Mouse (Mus musculus) myocyte (in vitro differentiated cells): ENCODE results near the gene Rnf34. TPM values are rescaled to one million over a fixed set of nuclear protein-coding genes. Genes with fewer than 3 reads are reported as not detected.
A peak's percentile ranks its signal among the peaks of the same experiment; 100 is the strongest.

Experiments used
- H3K27me3 ChIP-seq: one replicate; pipeline ENCODE4 v1.6.1; 2011; ENCODE audit not compliant: control insufficient read depth, insufficient read depth, insufficient read length
- H3K36me3 ChIP-seq: one replicate; pipeline ENCODE4 v1.6.1; 2011; ENCODE audit not compliant: control insufficient read depth, insufficient read depth
- H3K4me2 ChIP-seq: one replicate; pipeline ENCODE4 v1.6.1; 2011; ENCODE audit warnings: low read depth, control low read depth
- H3K4me3 ChIP-seq: one replicate; pipeline ENCODE4 v1.5.1; 2011; ENCODE audit warnings: mild to moderate bottlenecking, control low read depth, moderate library complexity
- H3K79me2 ChIP-seq: one replicate; pipeline ENCODE4 v1.6.1; 2011; ENCODE audit not compliant: control insufficient read depth, insufficient read depth
- H3ac ChIP-seq: one replicate; pipeline ENCODE4 v1.6.1; 2011; ENCODE audit not compliant: control insufficient read depth, insufficient read length
- CEBPB ChIP-seq: IDR thresholded peaks from 2 replicates; pipeline ENCODE4 v1.6.1; 2011; ENCODE audit warnings: mild to moderate bottlenecking, moderate library complexity; ENCODE audit not compliant: poor library complexity, insufficient read depth, severe bottlenecking
- E2F4 ChIP-seq: IDR thresholded peaks from one replicate; pipeline ENCODE4 v1.6.1; 2011; ENCODE audit warnings: mild to moderate bottlenecking, control low read depth, moderate library complexity; ENCODE audit not compliant: insufficient read depth
- MAX ChIP-seq: IDR thresholded peaks from one replicate; pipeline ENCODE4 v1.6.1; 2011; ENCODE audit warnings: low read depth, mild to moderate bottlenecking, control low read depth
- MYOD1 ChIP-seq, 3 experiments: IDR thresholded peaks; one replicate each; pipeline ENCODE4 v1.6.1; 2011; ENCODE audit warnings: control low read depth in 2 of 3, low read depth in 2 of 3, mild to moderate bottlenecking in 2 of 3, moderate library complexity in 1 of 3; ENCODE audit not compliant: insufficient read length in 2 of 3, control insufficient read depth in 1 of 3
- MYOG ChIP-seq, 3 experiments: IDR thresholded peaks; one replicate each; pipeline ENCODE4 v1.6.1; 2011; ENCODE audit warnings: control low read depth in 2 of 3, low read depth in 2 of 3, mild to moderate bottlenecking in 2 of 3; ENCODE audit not compliant: insufficient read length in 2 of 3, control insufficient read depth in 1 of 3, insufficient read depth in 1 of 3
- POLR2A ChIP-seq: IDR thresholded peaks from one replicate; pipeline ENCODE4 v1.6.1; 2011; ENCODE audit warnings: low read depth, mild to moderate bottlenecking, control low read depth, moderate library complexity; ENCODE audit not compliant: insufficient read length
- POLR2AphosphoS2 ChIP-seq: IDR thresholded peaks from one replicate; pipeline ENCODE4 v1.6.1; 2011; ENCODE audit warnings: low read depth, control low read depth; ENCODE audit not compliant: insufficient read length
- REST ChIP-seq: IDR thresholded peaks from one replicate; pipeline ENCODE4 v1.6.1; 2011; ENCODE audit warnings: mild to moderate bottlenecking, control low read depth, moderate library complexity; ENCODE audit not compliant: insufficient read depth, insufficient read length
- SRF ChIP-seq: IDR thresholded peaks from one replicate; pipeline ENCODE4 v1.6.1; 2011; ENCODE audit warnings: low read depth; ENCODE audit not compliant: control insufficient read depth, insufficient read length
- TCF12 ChIP-seq: IDR thresholded peaks from one replicate; pipeline ENCODE4 v1.6.1; 2011; ENCODE audit warnings: mild to moderate bottlenecking, control low read depth; ENCODE audit not compliant: poor library complexity, insufficient read depth, severe bottlenecking
- TCF3 ChIP-seq: IDR thresholded peaks from one replicate; pipeline ENCODE4 v1.6.1; 2011; ENCODE audit warnings: low read depth, control low read depth; ENCODE audit not compliant: insufficient read length
- USF1 ChIP-seq: IDR thresholded peaks from one replicate; pipeline ENCODE4 v1.6.1; 2011; ENCODE audit warnings: low read depth, mild to moderate bottlenecking, control low read depth, moderate library complexity
- polyA plus RNA-seq: library from polyadenylated mRNA; unstranded; fragments of >200 nt; fragmentation: generic; extraction: Trizol; gene quantifications from one replicate; pipeline ENCODE4 v1.2.1, GENCODE M21; 2012; ENCODE audit warnings: missing spikeins

The Rnf34 gene
- polyA plus RNA-seq, 1 experiment: 8.2 TPM

GRCm38 (mm10) chr5:122876671-122877070 lies 26.8 kb downstream of the Rnf34 start:
- Histone ChIP-seq H3K4me3 (no peak overlapping the region), H3K79me2 (no peaks in the 10 kb centered on the region), H3K36me3 (peaks cover 26% of the 10 kb centered on the region), H3K27me3 (no peaks in the 10 kb centered on the region), H3K4me2 (no peak overlapping the region), H3ac (no peak overlapping the region)
- TF ChIP-seq USF1 (no peak), TCF3 (no peak), MYOD1 (IDR thresholded peaks at IDR 0.05; ENCODE audit: control insufficient read depth in 1 of 3, insufficient read length in 2 of 3, low read depth in 2 of 3) (no peak), E2F4 (no peak), POLR2A (no peak), TCF12 (no peak), CEBPB (no peak), POLR2AphosphoS2 (no peak), SRF (no peak), MYOG (IDR thresholded peaks at IDR 0.05; ENCODE audit: control insufficient read depth in 1 of 3, insufficient read depth in 1 of 3, insufficient read length in 2 of 3, low read depth in 2 of 3) (no peak), MAX (no peak), REST (no peak)

- no peak overlapping the region for H3K4me3 ChIP-seq
- no peak overlapping the region for H3ac ChIP-seq
- H3K36me3 ChIP-seq: peaks cover 9% of the 10 kb centered on the region
- H3K4me2 ChIP-seq: no peak overlapping the region
- peaks cover 7% of the 10 kb centered on the region for H3K79me2 ChIP-seq
- no peak for TF ChIP-seq USF1
- no peak for TF ChIP-seq TCF12
- no peak for TF ChIP-seq MYOG (IDR thresholded peaks at IDR 0.05; ENCODE audit: control insufficient read depth in 1 of 3, insufficient read depth in 1 of 3, insufficient read length in 2 of 3, low read depth in 2 of 3)
- TF ChIP-seq TCF3: no peak
- no peak for TF ChIP-seq SRF
- TF ChIP-seq CEBPB: no peak
- TF ChIP-seq MYOD1 (IDR thresholded peaks at IDR 0.05; ENCODE audit: control insufficient read depth in 1 of 3, insufficient read length in 2 of 3, low read depth in 2 of 3): no peak
- H3K27me3 ChIP-seq: no peaks in the 10 kb centered on the region
These were observed 30.6 kb downstream of the Rnf34 start for GRCm38 (mm10) chr5:122880241-122880980.

- Histone ChIP-seq H3K36me3 (peaks cover 9% of the 10 kb centered on the region), H3K4me2 (no peak overlapping the region), H3K27me3 (no peaks in the 10 kb centered on the region), H3K4me3 (no peak overlapping the region), H3K79me2 (peaks cover 7% of the 10 kb centered on the region), H3ac (no peak overlapping the region)
- TF ChIP-seq MYOD1 (IDR thresholded peaks at IDR 0.05; ENCODE audit: control insufficient read depth in 1 of 3, insufficient read length in 2 of 3, low read depth in 2 of 3) (peak in 1 of 3 experiments; percentile 4), MYOG (IDR thresholded peaks at IDR 0.05; ENCODE audit: control insufficient read depth in 1 of 3, insufficient read depth in 1 of 3, insufficient read length in 2 of 3, low read depth in 2 of 3) (no peak), USF1 (no peak), TCF3 (no peak)
These were observed 31.5 kb downstream of the Rnf34 start for GRCm38 (mm10) chr5:122881313-122881712.

GRCm38 (mm10) chr5:122882256-122883050 lies 32.6 kb downstream of the Rnf34 start:
- Histone ChIP-seq H3K36me3 (peaks cover 8% of the 10 kb centered on the region), H3ac (no peak overlapping the region), H3K4me3 (no peak overlapping the region), H3K27me3 (no peaks in the 10 kb centered on the region), H3K79me2 (peaks cover 7% of the 10 kb centered on the region), H3K4me2 (no peak overlapping the region)
- TF ChIP-seq SRF (no peak), MAX (no peak), MYOD1 (IDR thresholded peaks at IDR 0.05; ENCODE audit: control insufficient read depth in 1 of 3, insufficient read length in 2 of 3, low read depth in 2 of 3) (no peak), USF1 (no peak), TCF3 (no peak)

GRCm38 (mm10) chr5:122883237-122883636 lies 33.4 kb downstream of the Rnf34 start:
- H3K36me3 ChIP-seq: peaks cover under 1% of the 10 kb centered on the region
- H3K4me3 ChIP-seq: no peak overlapping the region
- TF ChIP-seq E2F4: no peak
- no peak for TF ChIP-seq POLR2A
- no peak for TF ChIP-seq REST
- no peak for TF ChIP-seq TCF12
- no peak overlapping the region for H3K4me2 ChIP-seq
- H3K79me2 ChIP-seq: peaks cover 7% of the 10 kb centered on the region
- no peaks in the 10 kb centered on the region for H3K27me3 ChIP-seq
- no peak overlapping the region for H3ac ChIP-seq
